Mouse (Mus musculus): Measurements from ENCODE around the gene Dpf2. TPM values are rescaled to one million over a fixed set of nuclear protein-coding genes. Genes with fewer than 3 reads are reported as not detected.
A peak's percentile ranks its signal among the peaks of the same experiment; 100 is the strongest.

Dpf2 gene
- 100 to 1,000 TPM in 1 of 2 experiments, 10 to 100 TPM in 1; 97.8 to 121 TPM for total RNA-seq (2021)
- long read RNA-seq, experiment 1, transcript Dpf2-202 (12 exons, 2,406 nt), result major isoform, 59 of 128 reads
- long read RNA-seq, experiment 1, transcript Dpf2-205 (11 exons, 3,314 nt), result minor isoform, 43 of 128 reads
- long read RNA-seq, experiment 1, partial matches to known transcripts, result 6 of 128 reads
- long read RNA-seq, experiment 1, other reads (novel, unspliced or antisense), result 19 of 128 reads
- long read RNA-seq, experiment 2, transcript Dpf2-205 (11 exons, 3,314 nt), result minor isoform, 34 of 126 reads
- long read RNA-seq, experiment 2, transcript Dpf2-202 (12 exons, 2,406 nt), result major isoform, 56 of 126 reads
- long read RNA-seq, experiment 2, partial matches to known transcripts, result 7 of 126 reads
- long read RNA-seq, experiment 2, other reads (novel, unspliced or antisense), result 28 of 126 reads

DNA sequence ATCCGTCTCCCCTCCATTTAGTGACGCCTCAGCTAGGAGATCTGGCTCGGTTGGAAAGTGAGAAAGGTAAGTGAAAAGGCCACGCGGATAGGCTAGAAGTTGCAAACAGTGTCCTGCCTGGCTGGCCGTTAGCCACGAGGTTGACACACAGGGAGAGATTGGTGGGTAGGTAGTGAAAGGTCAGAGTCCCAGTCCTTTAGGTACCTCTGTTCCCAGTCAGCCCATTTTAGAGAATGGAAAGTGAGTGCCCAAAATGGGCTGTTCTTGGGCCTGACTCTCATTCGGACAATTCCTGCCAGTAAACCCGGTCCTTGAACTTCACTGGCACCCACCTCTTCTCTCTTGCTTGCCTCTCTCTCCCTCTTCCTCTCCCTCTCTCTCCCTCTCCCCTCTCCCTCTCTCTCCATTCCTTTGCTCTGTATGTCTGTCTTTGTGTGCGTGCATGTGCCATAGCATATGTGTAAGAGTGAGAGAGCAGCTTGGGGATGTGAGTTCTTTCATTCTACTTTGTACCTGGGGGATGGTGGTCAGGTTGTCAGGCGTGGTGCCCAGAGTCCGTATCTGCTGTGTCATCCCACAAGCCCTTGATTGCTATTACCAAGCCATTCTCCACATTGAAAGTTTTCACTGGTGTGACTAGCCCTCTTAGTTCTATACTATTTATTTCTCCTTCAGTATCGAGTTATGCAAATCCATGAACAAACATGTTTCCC is at the start of gene Dpf2:
TSS of gene Dpf2 (minus strand) at position 4 of the 713 bp plus-strand sequence.
- no peak for DNase-seq (ENCODE audit: low spot score in 2 of 2)

DNA sequence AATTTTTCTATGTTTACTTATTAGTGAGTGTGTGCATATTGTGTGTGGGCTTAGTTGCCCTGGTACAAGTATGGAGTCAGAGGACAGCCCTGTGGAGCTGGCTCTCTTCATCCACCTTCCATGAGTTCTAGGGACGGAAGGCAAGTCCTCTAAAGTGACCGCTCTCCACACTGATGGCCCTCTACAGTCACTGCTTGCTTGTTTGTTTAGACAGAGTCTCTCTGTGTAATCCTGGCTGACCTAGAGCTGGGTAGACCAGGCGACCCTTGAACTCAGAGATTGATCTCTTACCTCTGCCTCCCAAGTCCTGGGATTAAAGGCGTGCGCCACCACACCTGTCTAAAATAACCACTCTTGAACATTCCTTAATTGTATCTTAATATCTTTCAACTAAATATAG is 44.6 kb upstream of the Dpf2 start:
- no peak for DNase-seq (ENCODE audit: low spot score in 2 of 2)

- DNase-seq (ENCODE audit: low spot score in 2 of 2), result peak; percentile 64 to 81
These were observed 43.9 kb upstream of the Dpf2 start for GRCm38 (mm10) chr19:5956685-5957084.

- DNase-seq (ENCODE audit: low spot score in 2 of 2), result peak in 1 of 2 experiments; percentile 35
These were observed 43.2 kb upstream of the Dpf2 start for GRCm38 (mm10) chr19:5955704-5956670.

DNA sequence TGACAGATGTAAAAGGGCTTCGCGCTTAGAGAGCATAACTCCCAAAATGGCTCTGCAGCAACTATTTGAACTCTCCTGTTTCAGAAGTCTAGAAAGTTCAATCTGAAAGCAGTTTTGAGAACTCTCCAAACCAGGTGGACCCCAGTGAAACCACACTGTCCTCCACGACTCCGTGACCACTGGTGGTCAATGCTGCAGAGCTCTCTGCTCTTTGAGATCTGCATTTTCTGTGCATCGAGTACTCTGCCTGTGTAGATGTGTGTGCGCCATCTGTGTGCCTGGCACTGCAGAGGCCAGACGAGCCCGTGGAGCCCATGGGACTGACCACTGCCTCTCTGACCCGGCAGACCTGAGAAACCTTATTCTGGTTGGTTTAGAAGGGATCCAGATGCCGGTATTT is 42.1 kb upstream of the Dpf2 start:
- no peak for DNase-seq (ENCODE audit: low spot score in 2 of 2)

GRCm38 (mm10) chr19:5954031-5954710 is 41.4 kb upstream of the Dpf2 start:
- DNase-seq (ENCODE audit: low spot score in 2 of 2), result no peak

GRCm38 (mm10) chr19:5953201-5953770 is 40.5 kb upstream of the Dpf2 start:
- DNase-seq (ENCODE audit: low spot score in 2 of 2), result no peak

DNA sequence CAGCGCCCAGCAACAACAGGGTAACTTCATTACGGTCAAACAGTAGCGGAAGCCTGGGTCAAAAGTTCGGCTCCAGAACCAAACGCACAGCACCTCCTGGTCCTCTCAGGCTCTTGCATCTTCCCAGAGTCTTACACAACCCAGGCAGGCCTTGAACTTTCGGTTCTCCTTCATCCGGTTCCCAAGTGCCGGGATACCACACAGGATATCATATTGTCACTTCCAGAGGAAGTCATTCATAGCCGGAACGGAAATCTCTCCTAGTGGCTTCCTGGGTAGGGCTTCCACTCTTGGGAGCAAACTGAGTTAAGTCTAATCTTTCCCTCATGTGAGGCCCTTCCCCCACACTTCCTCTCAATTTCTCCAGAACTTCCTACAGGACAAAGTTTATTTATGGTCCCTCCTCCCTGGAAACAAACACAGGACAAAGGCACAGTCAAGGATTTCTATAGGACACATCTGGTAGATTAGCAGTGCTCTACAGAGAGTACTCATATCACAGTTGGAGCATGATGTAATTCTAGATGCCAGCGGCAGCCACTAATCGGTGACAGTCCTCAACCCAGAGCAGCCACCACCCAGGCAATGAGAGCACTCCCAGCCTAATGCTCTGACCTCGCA is 39.4 kb upstream of the Dpf2 start:
- DNase-seq (ENCODE audit: low spot score in 2 of 2), result no peak

- no peak for DNase-seq (ENCODE audit: low spot score in 2 of 2)
These were observed 38.8 kb upstream of the Dpf2 start for GRCm38 (mm10) chr19:5951631-5952030.

- no peak for DNase-seq (ENCODE audit: low spot score in 2 of 2)
These were observed 37.4 kb upstream of the Dpf2 start for GRCm38 (mm10) chr19:5950218-5950617.

DNA sequence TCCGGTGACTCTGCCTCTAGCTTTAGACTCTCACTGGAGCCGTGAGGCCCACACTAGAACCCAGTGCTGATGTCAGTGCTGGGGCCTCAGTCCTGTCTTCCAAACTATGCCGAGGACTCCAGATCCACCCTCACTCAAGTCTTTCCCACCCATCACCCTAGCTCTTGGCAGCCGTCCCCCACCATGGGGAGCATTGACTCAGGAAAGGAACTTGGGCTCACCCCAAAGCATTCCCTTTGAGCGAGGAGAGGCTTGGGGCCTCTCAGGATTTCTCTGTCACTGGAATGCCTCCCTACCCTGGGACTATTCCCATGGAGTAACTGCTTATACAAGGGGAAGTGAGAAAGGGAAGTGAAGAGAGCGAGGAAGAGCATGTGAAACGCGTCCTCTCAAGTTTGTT is 33.1 kb upstream of the Dpf2 start:
- DNase-seq (ENCODE audit: low spot score in 2 of 2), result peak in 1 of 2 experiments; percentile 65

DNA sequence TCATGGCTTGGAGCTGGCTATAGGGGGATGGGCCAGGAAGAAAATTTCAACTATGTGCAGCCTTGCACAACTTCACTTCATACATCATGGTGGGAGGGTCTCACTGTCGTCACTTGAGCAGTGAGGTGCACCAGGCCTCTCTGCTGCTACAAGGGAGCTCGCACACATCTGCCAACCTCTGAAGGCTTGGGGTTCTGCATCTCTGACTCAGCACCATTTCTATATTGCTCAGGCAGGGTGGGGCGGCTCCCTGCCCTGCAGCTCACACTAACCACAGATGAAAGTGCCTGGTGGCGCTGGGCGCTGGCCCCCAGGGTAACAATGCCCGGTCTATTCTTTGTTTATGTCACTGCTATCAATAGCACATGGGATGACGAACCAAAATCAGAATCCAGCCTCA is 32.2 kb upstream of the Dpf2 start:
- no peak for DNase-seq (ENCODE audit: low spot score in 2 of 2)

GRCm38 (mm10) chr19:5944145-5944544 is 31.3 kb upstream of the Dpf2 start:
- no peak for DNase-seq (ENCODE audit: low spot score in 2 of 2)

DNA sequence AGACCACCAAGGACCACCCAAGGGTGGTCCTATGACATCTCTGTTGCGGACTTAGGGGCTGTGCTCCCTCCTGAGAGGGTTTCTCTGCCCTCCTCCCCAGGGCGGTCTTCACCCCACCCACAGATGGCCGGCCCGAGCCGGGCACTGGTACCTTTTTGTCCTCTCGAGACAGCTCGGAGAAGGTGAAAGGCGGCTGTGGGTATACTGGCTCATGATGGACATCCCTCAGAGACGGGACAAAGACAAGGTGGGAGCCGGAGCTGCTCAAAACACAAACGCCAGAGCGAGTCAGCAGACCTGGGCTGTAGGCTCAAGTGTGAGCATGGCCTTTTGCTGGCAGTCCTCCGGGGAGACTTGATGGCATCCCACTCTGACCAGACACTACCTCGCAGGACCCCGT is 30.6 kb upstream of the Dpf2 start:
- DNase-seq (ENCODE audit: low spot score in 2 of 2), result no peak

DNA sequence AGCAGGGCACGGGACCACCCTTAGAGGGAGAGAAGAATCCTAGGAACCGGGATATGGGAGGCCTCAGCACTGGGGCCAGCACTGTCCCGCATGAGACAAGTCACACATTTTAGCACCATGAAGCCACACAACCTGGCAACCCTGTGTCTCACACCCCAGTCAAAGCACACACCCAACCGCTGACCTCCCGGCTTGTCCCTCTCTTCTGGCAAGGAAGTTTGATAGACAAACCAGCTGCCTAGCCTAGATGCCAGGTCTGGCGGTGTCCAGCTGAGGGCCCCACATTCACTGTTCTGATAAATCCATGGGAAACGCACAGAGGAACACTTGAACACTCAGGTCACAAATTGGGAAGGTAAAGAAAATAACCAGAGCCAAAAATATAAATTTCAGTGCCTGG is 29.8 kb upstream of the Dpf2 start:
- DNase-seq (ENCODE audit: low spot score in 2 of 2), result no peak

DNA sequence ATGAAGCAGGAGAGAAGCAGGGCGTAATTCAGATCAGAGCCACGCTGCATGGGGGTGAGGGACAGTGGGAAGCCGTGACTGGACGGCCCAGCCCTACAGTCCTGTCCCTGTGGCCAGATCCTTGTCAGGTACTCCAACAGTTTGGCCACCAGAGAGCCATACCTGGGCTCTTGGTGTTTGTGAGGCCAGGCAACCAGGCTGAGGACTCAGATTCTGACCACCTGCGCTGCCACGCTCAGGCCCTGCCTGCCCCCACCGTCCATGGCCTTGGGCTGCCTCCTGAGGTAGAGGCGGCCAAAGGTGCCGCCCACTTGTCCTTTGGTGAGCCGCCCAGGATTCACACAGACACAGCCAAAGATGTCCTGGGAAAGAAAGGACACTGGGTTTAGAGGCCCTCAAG is 27.8 kb upstream of the Dpf2 start:
- no peak for DNase-seq (ENCODE audit: low spot score in 2 of 2)

DNA sequence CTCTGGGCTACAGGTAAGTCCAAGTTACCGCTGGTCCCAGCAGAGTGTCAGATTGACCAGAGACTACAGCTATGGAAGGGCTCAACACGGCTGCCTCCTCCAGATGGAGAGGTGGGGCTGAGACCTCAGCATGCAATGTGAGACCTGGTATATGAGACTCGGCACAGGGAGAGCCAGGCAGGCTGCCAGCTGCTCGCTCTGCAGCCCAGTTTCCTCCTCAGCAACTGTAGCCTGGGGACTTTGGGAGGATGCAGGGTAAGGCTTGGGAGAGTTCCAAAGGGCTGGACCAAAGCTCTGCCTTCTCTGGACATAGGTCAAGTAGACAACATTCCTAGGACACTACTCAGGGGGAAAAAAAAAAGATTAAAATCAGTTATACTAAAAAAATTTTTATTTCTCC is 27.4 kb upstream of the Dpf2 start:
- DNase-seq (ENCODE audit: low spot score in 2 of 2), result peak; percentile 79 to 90

DNA sequence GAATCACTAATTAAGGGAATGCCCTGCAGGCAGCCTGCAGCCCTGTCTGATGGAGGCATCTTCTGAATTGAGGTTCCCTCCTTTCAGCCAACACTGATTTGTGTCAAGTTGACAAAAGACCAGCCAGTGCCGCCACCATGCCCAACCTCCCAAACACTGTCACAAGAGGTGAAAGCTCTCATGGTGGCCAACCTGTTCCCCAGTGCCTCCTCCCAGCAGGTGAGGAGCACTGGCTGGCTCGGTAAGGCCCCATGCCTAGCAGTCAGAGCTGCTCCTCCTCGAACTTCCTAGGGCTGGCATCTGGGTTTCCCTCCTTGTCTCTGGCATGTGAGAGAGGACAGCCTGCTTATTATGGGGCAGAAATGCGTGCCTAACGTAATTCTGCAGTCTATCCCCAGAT is 26.9 kb upstream of the Dpf2 start:
- no peak for DNase-seq (ENCODE audit: low spot score in 2 of 2)

DNA sequence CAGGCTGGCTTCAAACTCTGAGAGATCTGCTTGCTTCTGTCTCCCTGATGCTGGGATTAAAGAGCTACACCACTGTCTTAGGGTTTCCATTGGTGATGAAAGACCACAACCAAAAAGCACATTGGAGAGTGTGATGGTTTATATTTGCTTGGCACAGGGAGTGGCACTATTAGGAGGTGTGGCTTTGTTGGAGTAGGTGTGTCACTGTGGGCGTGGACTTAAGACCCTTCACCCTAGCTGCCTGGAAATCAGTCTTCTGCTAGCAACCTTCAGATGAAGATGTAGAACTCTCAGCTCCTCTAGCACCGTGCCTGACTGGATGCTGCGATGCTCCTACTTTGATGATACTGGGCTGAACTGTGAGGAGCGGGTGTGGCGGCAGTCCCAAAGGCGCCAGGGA is 25.7 kb upstream of the Dpf2 start:
- DNase-seq (ENCODE audit: low spot score in 2 of 2), result no peak

GRCm38 (mm10) chr19:5937836-5938406 is 25.1 kb upstream of the Dpf2 start:
- DNase-seq (ENCODE audit: low spot score in 2 of 2), result no peak
